Mouse (Mus musculus): ENCODE measurements around the gene Kctd20. TPM values are rescaled to one million over a fixed set of nuclear protein-coding genes. Genes with fewer than 3 reads are reported as not detected.

Gene Kctd20
- polyA plus RNA-seq, 1 experiment from 2014 or later: 83.7 TPM

- no peak overlapping the region for H3K27ac ChIP-seq (ENCODE audit: low read depth, low read length)
- WGBS: 89% methylated on average over 11 of the region's 11 CpGs
- H3K36me3 ChIP-seq (ENCODE audit: control insufficient read depth, insufficient read depth, low read length): peaks cover 91% of the 10 kb centered on the region
- H3K4me2 ChIP-seq (replicated peaks; ENCODE audit: low read depth, low read length): no peak overlapping the region
- ATAC-seq (ENCODE audit: low FRiP score, low TSS enrichment): no peak
- H3K27me3 ChIP-seq (ENCODE audit: control insufficient read depth, insufficient read depth, low read length): no peaks in the 10 kb centered on the region
- H3K9ac ChIP-seq (ENCODE audit: low read depth, low read length): no peak overlapping the region
- no peak overlapping the region for H3K4me3 ChIP-seq (ENCODE audit: low read length)
- no peaks in the 10 kb centered on the region for H3K4me1 ChIP-seq (ENCODE audit: control insufficient read depth, insufficient read depth, low read length)
- no peaks in the 10 kb centered on the region for H3K9me3 ChIP-seq (ENCODE audit: control insufficient read depth, low read length)
Observed at GRCm38 (mm10) chr17:28967021-28967610, 15.4 kb downstream of the Kctd20 start.

- Histone ChIP-seq H3K9me3 (ENCODE audit: control insufficient read depth, low read length) (no peaks in the 10 kb centered on the region), H3K4me2 (replicated peaks; ENCODE audit: low read depth, low read length) (no peak overlapping the region)
Observed at GRCm38 (mm10) chr17:28970122-28970521, 18.4 kb downstream of the Kctd20 start.

GRCm38 (mm10) chr17:28979091-28979490 lies 27.3 kb downstream of the Kctd20 start:
- H3K9me3 ChIP-seq (ENCODE audit: control insufficient read depth, low read length): no peaks in the 10 kb centered on the region
- no peak overlapping the region for H3K4me2 ChIP-seq (replicated peaks; ENCODE audit: low read depth, low read length)
- H3K4me1 ChIP-seq (ENCODE audit: control insufficient read depth, insufficient read depth, low read length): no peaks in the 10 kb centered on the region
- no peak for ATAC-seq (ENCODE audit: low FRiP score, low TSS enrichment)
- peaks cover 82% of the 10 kb centered on the region for H3K36me3 ChIP-seq (ENCODE audit: control insufficient read depth, insufficient read depth, low read length)
- H3K27me3 ChIP-seq (ENCODE audit: control insufficient read depth, insufficient read depth, low read length): no peaks in the 10 kb centered on the region
- 94% methylated on average over 4 of the region's 4 CpGs for WGBS
- no peak overlapping the region for H3K9ac ChIP-seq (ENCODE audit: low read depth, low read length)
- H3K27ac ChIP-seq (ENCODE audit: low read depth, low read length): no peak overlapping the region
- no peak overlapping the region for H3K4me3 ChIP-seq (ENCODE audit: low read length)

More at GRCm38 (mm10) chr17:28970122-28970521, 18.4 kb downstream of the Kctd20 start:
- H3K4me3 ChIP-seq (ENCODE audit: low read length): no peak overlapping the region
- H3K27ac ChIP-seq (ENCODE audit: low read depth, low read length): no peak overlapping the region
- H3K9ac ChIP-seq (ENCODE audit: low read depth, low read length): no peak overlapping the region
- peaks cover 94% of the 10 kb centered on the region for H3K36me3 ChIP-seq (ENCODE audit: control insufficient read depth, insufficient read depth, low read length)
- H3K4me1 ChIP-seq (ENCODE audit: control insufficient read depth, insufficient read depth, low read length): no peaks in the 10 kb centered on the region
- ATAC-seq (ENCODE audit: low FRiP score, low TSS enrichment): no peak
- H3K27me3 ChIP-seq (ENCODE audit: control insufficient read depth, insufficient read depth, low read length): no peaks in the 10 kb centered on the region

DNA sequence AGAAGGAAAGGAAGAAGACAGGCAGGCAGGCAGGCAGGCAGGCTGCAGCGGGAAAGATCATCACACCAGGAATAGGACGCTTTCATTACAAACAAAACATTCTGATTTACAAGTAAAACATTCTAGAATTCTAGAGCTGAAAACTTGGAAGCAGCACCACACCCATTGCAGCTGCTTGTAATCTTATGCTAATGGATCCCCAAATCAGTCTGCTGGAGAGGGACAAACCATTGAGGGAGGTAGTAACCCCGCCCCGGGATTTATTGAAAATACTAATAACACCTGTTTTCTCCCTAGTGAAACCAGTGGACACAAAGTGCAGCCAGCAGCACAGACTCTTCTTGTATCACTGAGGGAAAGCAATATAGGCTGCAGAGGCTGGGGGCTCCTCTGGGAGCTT lies 29.3 kb downstream of the Kctd20 start:
- Histone ChIP-seq H3K9ac (ENCODE audit: low read depth, low read length) (no peak overlapping the region), H3K9me3 (ENCODE audit: control insufficient read depth, low read length) (no peaks in the 10 kb centered on the region), H3K27me3 (ENCODE audit: control insufficient read depth, insufficient read depth, low read length) (no peaks in the 10 kb centered on the region), H3K4me1 (ENCODE audit: control insufficient read depth, insufficient read depth, low read length) (no peaks in the 10 kb centered on the region), H3K4me2 (replicated peaks; ENCODE audit: low read depth, low read length) (no peak overlapping the region), H3K36me3 (ENCODE audit: control insufficient read depth, insufficient read depth, low read length) (peaks cover 72% of the 10 kb centered on the region), H3K4me3 (ENCODE audit: low read length) (no peak overlapping the region), H3K27ac (ENCODE audit: low read depth, low read length) (no peak overlapping the region)
- 71% methylated on average over 4 of the region's 4 CpGs for WGBS
- no peak for ATAC-seq (ENCODE audit: low FRiP score, low TSS enrichment)

DNA sequence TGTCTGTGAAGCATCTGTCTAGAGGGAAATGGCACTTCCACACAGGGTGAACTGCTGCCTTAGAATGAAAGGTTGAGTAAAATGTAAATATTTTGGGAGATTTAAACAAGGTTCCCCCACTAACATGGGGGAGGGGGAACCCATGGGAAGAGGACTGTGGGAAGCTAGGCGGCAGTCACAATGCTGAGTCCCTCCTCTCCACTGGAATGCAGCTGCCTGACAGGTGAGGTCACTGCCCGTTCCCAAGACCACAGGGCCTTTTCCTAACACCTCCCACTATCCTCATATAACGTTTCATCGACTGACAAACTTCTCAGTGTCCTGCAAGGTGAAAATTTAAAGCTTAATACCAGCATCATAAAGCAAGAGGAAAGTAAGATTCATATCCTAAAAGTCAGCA lies 30.8 kb downstream of the Kctd20 start:
- Histone ChIP-seq H3K36me3 (ENCODE audit: control insufficient read depth, insufficient read depth, low read length) (peaks cover 75% of the 10 kb centered on the region), H3K9ac (ENCODE audit: low read depth, low read length) (no peak overlapping the region), H3K4me2 (replicated peaks; ENCODE audit: low read depth, low read length) (no peak overlapping the region), H3K4me1 (ENCODE audit: control insufficient read depth, insufficient read depth, low read length) (no peaks in the 10 kb centered on the region), H3K27me3 (ENCODE audit: control insufficient read depth, insufficient read depth, low read length) (no peaks in the 10 kb centered on the region), H3K4me3 (ENCODE audit: low read length) (no peak overlapping the region), H3K9me3 (ENCODE audit: control insufficient read depth, low read length) (no peaks in the 10 kb centered on the region), H3K27ac (ENCODE audit: low read depth, low read length) (no peak overlapping the region)
- ATAC-seq (ENCODE audit: low FRiP score, low TSS enrichment): no peak
- 26% methylated on average over 4 of the region's 4 CpGs for WGBS

DNA sequence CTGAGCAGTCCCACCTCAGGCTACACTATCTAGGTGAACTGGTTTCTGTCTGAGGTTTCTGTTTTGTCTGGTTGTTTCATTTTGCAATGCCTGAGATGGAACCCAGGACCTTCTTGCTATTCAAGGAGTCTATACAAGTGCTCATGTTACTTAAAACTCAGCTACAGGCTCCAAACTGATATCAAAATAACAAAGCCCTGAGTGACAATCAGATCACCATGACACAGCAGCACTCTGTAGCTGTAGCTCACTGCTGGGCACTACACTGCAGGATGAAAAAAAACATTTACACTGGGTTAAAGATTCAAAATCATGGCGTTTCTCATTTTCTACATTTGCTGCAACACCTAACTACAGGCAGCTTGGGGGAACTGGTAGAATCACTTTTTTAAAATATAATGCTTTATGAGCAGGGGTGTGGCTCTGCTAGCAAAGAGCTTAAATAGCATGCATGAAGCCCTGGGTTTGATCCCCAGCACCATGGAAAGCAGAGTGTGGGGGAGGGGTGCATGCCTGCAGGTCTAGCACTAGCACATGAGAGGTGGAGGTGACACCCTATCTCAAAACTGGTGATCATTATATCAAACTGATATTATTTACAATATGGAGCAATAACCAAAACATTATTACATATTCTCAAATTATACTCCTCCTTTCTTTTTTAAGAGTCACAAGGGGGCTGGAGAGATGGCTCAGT lies 33.1 kb downstream of the Kctd20 start:
- 96% methylated on average over 1 of the region's 1 CpGs for WGBS
- H3K4me2 ChIP-seq (replicated peaks; ENCODE audit: low read depth, low read length): no peak overlapping the region
- H3K4me1 ChIP-seq (ENCODE audit: control insufficient read depth, insufficient read depth, low read length): no peaks in the 10 kb centered on the region
- no peaks in the 10 kb centered on the region for H3K27me3 ChIP-seq (ENCODE audit: control insufficient read depth, insufficient read depth, low read length)
- H3K9me3 ChIP-seq (ENCODE audit: control insufficient read depth, low read length): no peaks in the 10 kb centered on the region
- no peak overlapping the region for H3K27ac ChIP-seq (ENCODE audit: low read depth, low read length)
- ATAC-seq (ENCODE audit: low FRiP score, low TSS enrichment): no peak
- H3K4me3 ChIP-seq (ENCODE audit: low read length): no peak overlapping the region
- H3K36me3 ChIP-seq (ENCODE audit: control insufficient read depth, insufficient read depth, low read length): peaks cover 69% of the 10 kb centered on the region
- H3K9ac ChIP-seq (ENCODE audit: low read depth, low read length): no peak overlapping the region

DNA sequence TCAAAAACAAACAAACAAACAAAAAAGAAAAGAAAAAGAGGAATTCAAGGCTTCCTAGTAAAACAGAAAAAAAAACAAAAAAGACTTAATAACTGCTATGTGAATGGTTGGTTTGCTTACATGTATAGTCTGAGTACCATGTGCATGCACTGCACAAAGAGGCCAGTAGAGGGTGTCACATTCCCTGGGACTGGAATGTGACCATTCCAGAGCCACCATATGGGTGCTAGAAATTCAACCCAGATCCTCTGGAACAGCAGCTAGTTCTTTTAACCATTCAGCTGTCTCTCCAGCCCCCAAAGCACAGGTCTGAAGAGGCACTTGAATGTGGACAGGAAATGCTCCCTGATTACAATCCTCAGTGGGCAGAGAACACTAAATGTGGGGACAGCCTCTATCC lies 35.1 kb downstream of the Kctd20 start:
- ATAC-seq (ENCODE audit: low FRiP score, low TSS enrichment): no peak
- no peak overlapping the region for H3K9ac ChIP-seq (ENCODE audit: low read depth, low read length)
- no peaks in the 10 kb centered on the region for H3K4me1 ChIP-seq (ENCODE audit: control insufficient read depth, insufficient read depth, low read length)
- H3K36me3 ChIP-seq (ENCODE audit: control insufficient read depth, insufficient read depth, low read length): peaks cover 78% of the 10 kb centered on the region
- H3K4me2 ChIP-seq (replicated peaks; ENCODE audit: low read depth, low read length): no peak overlapping the region
- no peak overlapping the region for H3K27ac ChIP-seq (ENCODE audit: low read depth, low read length)
- H3K4me3 ChIP-seq (ENCODE audit: low read length): no peak overlapping the region
- no peaks in the 10 kb centered on the region for H3K27me3 ChIP-seq (ENCODE audit: control insufficient read depth, insufficient read depth, low read length)
- H3K9me3 ChIP-seq (ENCODE audit: control insufficient read depth, low read length): no peaks in the 10 kb centered on the region

DNA sequence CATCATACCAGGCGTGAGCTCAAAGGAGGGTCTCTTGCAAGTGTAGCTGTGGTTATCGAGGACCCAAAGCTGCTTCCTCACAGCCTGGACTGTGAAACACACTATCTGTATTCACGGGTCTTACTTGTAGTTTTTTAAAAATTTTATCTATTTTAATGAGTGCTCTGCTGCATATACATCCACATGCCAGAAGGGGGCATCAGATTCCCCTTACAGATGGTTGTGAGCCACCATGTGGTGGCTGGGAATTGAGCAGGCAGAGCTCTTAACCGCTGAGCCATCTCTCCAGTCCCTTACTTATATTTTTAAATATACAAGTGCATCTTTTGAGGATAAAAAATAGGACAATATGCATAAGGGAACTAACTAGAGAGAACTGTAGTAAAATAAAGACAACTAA lies 36.0 kb downstream of the Kctd20 start:
- no peak for ATAC-seq (ENCODE audit: low FRiP score, low TSS enrichment)
- Histone ChIP-seq H3K27ac (ENCODE audit: low read depth, low read length) (no peak overlapping the region), H3K4me1 (ENCODE audit: control insufficient read depth, insufficient read depth, low read length) (no peaks in the 10 kb centered on the region), H3K4me2 (replicated peaks; ENCODE audit: low read depth, low read length) (no peak overlapping the region), H3K9ac (ENCODE audit: low read depth, low read length) (no peak overlapping the region), H3K36me3 (ENCODE audit: control insufficient read depth, insufficient read depth, low read length) (peaks cover 71% of the 10 kb centered on the region), H3K27me3 (ENCODE audit: control insufficient read depth, insufficient read depth, low read length) (no peaks in the 10 kb centered on the region), H3K9me3 (ENCODE audit: control insufficient read depth, low read length) (no peaks in the 10 kb centered on the region), H3K4me3 (ENCODE audit: low read length) (no peak overlapping the region)
- 73% methylated on average over 4 of the region's 4 CpGs for WGBS

GRCm38 (mm10) chr17:28988291-28988690 lies 36.5 kb downstream of the Kctd20 start:
- Histone ChIP-seq H3K4me3 (ENCODE audit: low read length) (no peak overlapping the region), H3K36me3 (ENCODE audit: control insufficient read depth, insufficient read depth, low read length) (peaks cover 67% of the 10 kb centered on the region), H3K4me2 (replicated peaks; ENCODE audit: low read depth, low read length) (no peak overlapping the region), H3K9ac (ENCODE audit: low read depth, low read length) (no peak overlapping the region), H3K9me3 (ENCODE audit: control insufficient read depth, low read length) (no peaks in the 10 kb centered on the region), H3K27ac (ENCODE audit: low read depth, low read length) (no peak overlapping the region), H3K27me3 (ENCODE audit: control insufficient read depth, insufficient read depth, low read length) (no peaks in the 10 kb centered on the region), H3K4me1 (ENCODE audit: control insufficient read depth, insufficient read depth, low read length) (no peaks in the 10 kb centered on the region)
- 90% methylated on average over 4 of the region's 4 CpGs for WGBS
- no peak for ATAC-seq (ENCODE audit: low FRiP score, low TSS enrichment)
